Comparison of ENCODE assay signal across 8 mouse cellular contexts in genomic region chr13:6515084-6515910, GRCm38 (mm10). TPM values are rescaled to one million over a fixed set of nuclear protein-coding genes. Genes with fewer than 3 reads are reported as not detected.
DNase-seq lines count a peak whose midpoint lies in the region; TF ChIP-seq lines count a peak whose summit lies in the region.

No protein-coding gene starts in this region.

- H3K4me1 ChIP-seq in lung, adult 2 months (ENCODE audit: control insufficient read depth, insufficient read depth, low read length) = no peaks in the 10 kb centered on the region

- peak; percentile 6 for DNase-seq in gastrocnemius, postnatal 14 days
- no peak for DNase-seq in gastrocnemius, adult 8-10 months (ENCODE audit: low spot score in 2 of 2)
- DNase-seq in CD4-positive helper T cell, adult 2 months (ENCODE audit: low read depth, low spot score) = peak; percentile 34
- peak; percentile 59 to 65 for DNase-seq in adrenal gland, postnatal 36 days
- peak; percentile 10 for DNase-seq in lung, adult 2 months
- peak; percentile 40 for DNase-seq in thymus, postnatal 14 days
- DNase-seq in frontal cortex, adult 2 months (ENCODE audit: extremely low spot score in 1 of 2, low spot score in 1 of 2) = no peak
- DNase-seq in ovary, postnatal 14 days (ENCODE audit: low spot score) = no peak

- 53% methylated on average over 8 of the region's 8 CpGs for WGBS in lung, adult 2 months

- intact Hi-C loops in gastrocnemius, postnatal 14 days (cut with DNase I; ENCODE audit: low total_unique reads) = no loop called here

- no peak overlapping the region for H3K4me3 ChIP-seq in lung, adult 2 months (replicated peaks; ENCODE audit: extremely low read depth, low read depth, low read length)

- no peak for TF ChIP-seq POLR2A in lung, adult 2 months (IDR thresholded peaks at IDR 0.05; ENCODE audit: borderline replicate concordance, extremely low read depth, low read depth, low read length)

- TF ChIP-seq CTCF in lung, adult 2 months (IDR thresholded peaks at IDR 0.05; ENCODE audit: insufficient read depth, low read length) = peak; percentile 78

RNA-seq across cellular contexts. Expression of gene Pitrm1, which starts 32.7 kb away (rescaled TPM):
- 10 to 100 TPM; 26.8 to 33.3 TPM for total RNA-seq in gastrocnemius, postnatal 14 days (2021)
- total RNA-seq in gastrocnemius, adult 8-10 months (2022) = 10 to 100 TPM; 27.5 to 35.8 (median 35.2) TPM
- total RNA-seq in adrenal gland, postnatal 36 days (2021) = 100 to 1,000 TPM; 199 to 218 TPM
- 16.7 and 24.6 TPM in 2 replicates for polyA plus RNA-seq in lung, adult 2 months (2012; rRNA removed)
- 44.7 and 49.0 TPM in 2 replicates for polyA plus RNA-seq in frontal cortex, adult 2 months (2012; rRNA removed)

Comparison
In these comparisons a context has a peak if more than half of its experiments do, and no peak if none do; other contexts are left out.
1. DNase-seq: peak in gastrocnemius, postnatal 14 days (single experiment), CD4-positive helper T cell, adult 2 months (single experiment), adrenal gland, postnatal 36 days (2 of 2), lung, adult 2 months (single experiment) and thymus, postnatal 14 days (single experiment); none in gastrocnemius, adult 8-10 months (0 of 2), frontal cortex, adult 2 months (0 of 2) and ovary, postnatal 14 days (single experiment).
2. RNA of gene Pitrm1, which starts 32.7 kb away (total RNA-seq): 199 to 218 TPM in adrenal gland, postnatal 36 days; 27.5 to 35.8 TPM in gastrocnemius, adult 8-10 months and 26.8 to 33.3 TPM in gastrocnemius, postnatal 14 days; every median in the first group is over 4 times any median in the second.